Mouse (Mus musculus) limb, embryonic 15.5 days (tissue): ENCODE measurements around the gene Rhox13. TPM values are rescaled to one million over a fixed set of nuclear protein-coding genes. Genes with fewer than 3 reads are reported as not detected.

Source experiments
- ATAC-seq: fragments of 200-750 bp; cut with Nextera tagmentation; 2 replicates; pipeline ENCODE4 v1.8.0; 2017; ENCODE audit warnings: low read depth, moderate TSS enrichment; ENCODE audit not compliant: insufficient number of reproducible peaks, low FRiP score, low TSS enrichment
- H3K27ac ChIP-seq: fragments of 300-500 bp; sonication (generic); 2 replicates; pipeline ENCODE4 v1.5.1; 2015; ENCODE audit warnings: moderate library complexity, mild to moderate bottlenecking, inconsistent platforms
- H3K27me3 ChIP-seq: fragments of 300-500 bp; sonication (generic); 2 replicates; pipeline ENCODE4 v1.6.1; 2015; ENCODE audit warnings: inconsistent platforms
- H3K36me3 ChIP-seq: fragments of 300-500 bp; sonication (generic); 2 replicates; pipeline ENCODE4 v1.6.1; 2015; ENCODE audit warnings: inconsistent platforms
- H3K4me1 ChIP-seq: fragments of 300-500 bp; sonication (generic); 2 replicates; pipeline ENCODE4 v1.6.1; 2015; ENCODE audit warnings: inconsistent platforms
- H3K4me2 ChIP-seq: fragments of 300-500 bp; sonication (generic); 2 replicates; pipeline ENCODE4 v1.6.1; 2015; ENCODE audit warnings: mild to moderate bottlenecking, inconsistent platforms
- H3K4me3 ChIP-seq: fragments of 300-500 bp; sonication (generic); 2 replicates; pipeline ENCODE4 v1.5.1; 2015; ENCODE audit warnings: mild to moderate bottlenecking, inconsistent platforms
- H3K9ac ChIP-seq: fragments of 300-500 bp; sonication (generic); 2 replicates; pipeline ENCODE4 v1.6.1; 2015; ENCODE audit warnings: inconsistent platforms
- H3K9me3 ChIP-seq: fragments of 300-500 bp; sonication (generic); 2 replicates; pipeline ENCODE4 v1.6.1; 2016; ENCODE audit warnings: inconsistent platforms
- WGBS: fragments of 180-500 bp; shearing (Covaris S2); methylation state at CpG from one replicate; pipeline ENCODE4 v1.1.7; 2015; 5-methylcytosine and 5-hydroxymethylcytosine counted together
- polyA plus RNA-seq: library from polyadenylated mRNA; unstranded; fragments of >200 nt; fragmentation: Nextera tagmentation; extraction: Ambion mirVana; gene quantifications from 2 replicates; pipeline ENCODE4 v1.2.1, GENCODE M21; 2015

The Rhox13 gene
- polyA plus RNA-seq = not detected in 2 replicates

GRCm38 (mm10) chrX:38120982-38121381, at the start of gene Rhox13:
Gene Rhox13, plus strand, starts transcription at chrX:38121219.
- Histone ChIP-seq H3K36me3 (no peaks in the 10 kb centered on the region), H3K27ac (no peak within 1 kb of the TSS), H3K9ac (no peak within 1 kb of the TSS), H3K4me1 (no peaks in the 10 kb centered on the region), H3K4me3 (no peak within 1 kb of the TSS), H3K9me3 (no peaks in the 10 kb centered on the region), H3K27me3 (no peaks in the 10 kb centered on the region), H3K4me2 (no peak within 1 kb of the TSS)
- WGBS = 96% methylated on average over 20 of the region's 20 CpGs
- ATAC-seq = no peak

- H3K9me3 ChIP-seq = no peaks in the 10 kb centered on the region
- no peak overlapping the region for H3K27ac ChIP-seq
- H3K4me1 ChIP-seq = no peaks in the 10 kb centered on the region
- H3K36me3 ChIP-seq = no peaks in the 10 kb centered on the region
- H3K27me3 ChIP-seq = no peaks in the 10 kb centered on the region
- H3K9ac ChIP-seq = no peak overlapping the region
- ATAC-seq = no peak
- 17% methylated on average over 12 of the region's 12 CpGs for WGBS
- no peak overlapping the region for H3K4me3 ChIP-seq
- H3K4me2 ChIP-seq = no peak overlapping the region
These were observed 36.8 kb upstream of the Rhox13 start for GRCm38 (mm10) chrX:38084226-38084625.

- H3K36me3 ChIP-seq = no peaks in the 10 kb centered on the region
- H3K4me1 ChIP-seq = no peaks in the 10 kb centered on the region
- H3K9me3 ChIP-seq = no peaks in the 10 kb centered on the region
- no peak within 1 kb of the TSS for H3K4me2 ChIP-seq
- 83% methylated on average over 9 of the region's 9 CpGs for WGBS
- H3K27ac ChIP-seq = no peak within 1 kb of the TSS
- H3K9ac ChIP-seq = no peak within 1 kb of the TSS
- no peaks in the 10 kb centered on the region for H3K27me3 ChIP-seq
- ATAC-seq = no peak
- H3K4me3 ChIP-seq = no peak within 1 kb of the TSS
These were observed 36.0 kb upstream of the Rhox13 start, which contains the start of gene Rhox11 for GRCm38 (mm10) chrX:38085041-38085440. Gene Rhox11, minus strand, starts transcription at chrX:38085141.

- Histone ChIP-seq H3K4me1 (no peaks in the 10 kb centered on the region), H3K27ac (no peak within 1 kb of the TSS), H3K9ac (no peak within 1 kb of the TSS), H3K9me3 (no peaks in the 10 kb centered on the region), H3K4me2 (no peak within 1 kb of the TSS), H3K36me3 (no peaks in the 10 kb centered on the region), H3K4me3 (no peak within 1 kb of the TSS), H3K27me3 (no peaks in the 10 kb centered on the region)
- WGBS = 65% methylated on average over 4 of the region's 4 CpGs
- no peak for ATAC-seq
These were observed 10.2 kb upstream of the Rhox13 start, which contains the start of gene Rhox12 for GRCm38 (mm10) chrX:38110807-38111206. Gene Rhox12, minus strand, starts transcription at chrX:38110907.

- no peak overlapping the region for H3K27ac ChIP-seq
- no peaks in the 10 kb centered on the region for H3K4me1 ChIP-seq
- no peak overlapping the region for H3K4me2 ChIP-seq
- no peak for ATAC-seq
- H3K4me3 ChIP-seq = no peak overlapping the region
- no peak overlapping the region for H3K9ac ChIP-seq
- H3K27me3 ChIP-seq = no peaks in the 10 kb centered on the region
- H3K36me3 ChIP-seq = no peaks in the 10 kb centered on the region
- no peaks in the 10 kb centered on the region for H3K9me3 ChIP-seq
- WGBS = 88% methylated on average over 30 of the region's 34 CpGs
These were observed 459 bp downstream of the Rhox13 start for GRCm38 (mm10) chrX:38121478-38121877.

GRCm38 (mm10) chrX:38159097-38159496, 38.1 kb downstream of the Rhox13 start:
- Histone ChIP-seq H3K9ac (no peak overlapping the region), H3K4me2 (no peak overlapping the region), H3K27ac (no peak overlapping the region), H3K4me3 (no peak overlapping the region), H3K9me3 (no peaks in the 10 kb centered on the region), H3K36me3 (no peaks in the 10 kb centered on the region), H3K4me1 (no peaks in the 10 kb centered on the region), H3K27me3 (no peaks in the 10 kb centered on the region)
- 52% methylated on average over 1 of the region's 1 CpGs for WGBS
- no peak for ATAC-seq

- no peak for ATAC-seq
- no peaks in the 10 kb centered on the region for H3K36me3 ChIP-seq
- WGBS = 85% methylated on average over 3 of the region's 3 CpGs
These were observed 44.3 kb downstream of the Rhox13 start for GRCm38 (mm10) chrX:38165315-38165714.

GRCm38 (mm10) chrX:38166064-38166463, 45.0 kb downstream of the Rhox13 start:
- no peak for ATAC-seq
- no peaks in the 10 kb centered on the region for H3K4me1 ChIP-seq
- H3K27me3 ChIP-seq = no peaks in the 10 kb centered on the region
- no peak overlapping the region for H3K4me3 ChIP-seq
- H3K4me2 ChIP-seq = no peak overlapping the region
- no peaks in the 10 kb centered on the region for H3K9me3 ChIP-seq
- 76% methylated on average over 9 of the region's 9 CpGs for WGBS
- no peaks in the 10 kb centered on the region for H3K36me3 ChIP-seq
- H3K9ac ChIP-seq = no peak overlapping the region
- H3K27ac ChIP-seq = no peak overlapping the region

More at GRCm38 (mm10) chrX:38165315-38165714, 44.3 kb downstream of the Rhox13 start:
- H3K4me2 ChIP-seq = no peak overlapping the region
- no peaks in the 10 kb centered on the region for H3K27me3 ChIP-seq
- no peak overlapping the region for H3K27ac ChIP-seq
- no peak overlapping the region for H3K4me3 ChIP-seq
- H3K9me3 ChIP-seq = no peaks in the 10 kb centered on the region
- no peak overlapping the region for H3K9ac ChIP-seq
- H3K4me1 ChIP-seq = no peaks in the 10 kb centered on the region

- no peaks in the 10 kb centered on the region for H3K9me3 ChIP-seq
- WGBS = 77% methylated on average over 4 of the region's 4 CpGs
- H3K4me2 ChIP-seq = no peak overlapping the region
- no peak for ATAC-seq
- no peak overlapping the region for H3K4me3 ChIP-seq
- no peak overlapping the region for H3K9ac ChIP-seq
- no peaks in the 10 kb centered on the region for H3K4me1 ChIP-seq
- no peaks in the 10 kb centered on the region for H3K27me3 ChIP-seq
- H3K27ac ChIP-seq = no peak overlapping the region
- H3K36me3 ChIP-seq = no peaks in the 10 kb centered on the region
These were observed 45.6 kb downstream of the Rhox13 start for GRCm38 (mm10) chrX:38166592-38166991.

Other genes with a start within 250 kb of the Rhox13 start
- not detected in 2 replicates for gene Rhox8, start 242.3 kb upstream of the Rhox13 start, polyA plus RNA-seq
- gene Rhox7b, start 224.0 kb upstream of the Rhox13 start, polyA plus RNA-seq = not detected in 2 replicates
- gene Rhox9, start 219.4 kb upstream of the Rhox13 start, polyA plus RNA-seq = not detected in 2 replicates
- gene Btg1-ps1, start 102.4 kb upstream of the Rhox13 start, polyA plus RNA-seq = not detected in 2 replicates
- not detected in 2 replicates for gene Btg1-ps2, start 78.1 kb upstream of the Rhox13 start, polyA plus RNA-seq
- not detected in 2 replicates for gene Rhox10, start 54.7 kb upstream of the Rhox13 start, polyA plus RNA-seq
- gene Rhox11, start 36.1 kb upstream of the Rhox13 start, polyA plus RNA-seq = not detected in 2 replicates
- not detected in 2 replicates for gene Rhox12, start 10.3 kb upstream of the Rhox13 start, polyA plus RNA-seq
- 2.9 and 4.1 TPM in 2 replicates for gene Zbtb33, start 68.6 kb downstream of the Rhox13 start, polyA plus RNA-seq
- gene Tmem255a, start 131.2 kb downstream of the Rhox13 start, polyA plus RNA-seq = 33.7 and 35.2 TPM in 2 replicates
- gene Atp1b4, start 195.0 kb downstream of the Rhox13 start, polyA plus RNA-seq = 10.3 and 35.1 TPM in 2 replicates